Mouse (Mus musculus) bone marrow, adult 2 months (tissue): Measurements from ENCODE around the gene Aox3. TPM values are rescaled to one million over a fixed set of nuclear protein-coding genes. Genes with fewer than 3 reads are reported as not detected.

Experiments used
- H3K27ac ChIP-seq: fragments of 200-500 bp; 2 replicates; pipeline ENCODE4 v1.5.1; 2012; ENCODE audit warnings: low read depth, mild to moderate bottlenecking, control low read depth, inconsistent platforms, low read length; ENCODE audit not compliant: control insufficient read depth, poor library complexity, insufficient read depth
- H3K4me1 ChIP-seq: fragments of 200-500 bp; 2 replicates; pipeline ENCODE4 v1.6.1; 2011; ENCODE audit warnings: low read length; ENCODE audit not compliant: control insufficient read depth, insufficient read depth
- H3K4me3 ChIP-seq: fragments of 200-500 bp; replicated peaks from 2 replicates; pipeline ENCODE3; 2011; ENCODE audit warnings: mild to moderate bottlenecking, low read depth, low read length, control low read depth; ENCODE audit not compliant: control insufficient read depth
- CTCF ChIP-seq: fragments of 200-500 bp; IDR thresholded peaks from 2 replicates; pipeline ENCODE4 v1.5.1; 2011; ENCODE audit warnings: low read length, control low read depth; ENCODE audit not compliant: control insufficient read depth, insufficient read depth
- POLR2A ChIP-seq: fragments of 200-500 bp; IDR thresholded peaks from 2 replicates; pipeline ENCODE4 v1.6.1; 2011; ENCODE audit warnings: low read depth, mild to moderate bottlenecking, control low read depth, low read length, borderline replicate concordance; ENCODE audit not compliant: control insufficient read depth
- WGBS: fragments of 180-500 bp; shearing (Covaris S2); methylation state at CpG from one replicate; pipeline ENCODE4 v1.1.7; 2018; 5-methylcytosine and 5-hydroxymethylcytosine counted together
- polyA plus RNA-seq: library from polyadenylated mRNA; stranded (reverse); fragments of >200 nt; gene quantifications from 2 replicates; pipeline ENCODE4 v1.2.4, GENCODE M21; 2011; ENCODE audit warnings: low replicate concordance; ENCODE audit not compliant: missing spikeins, insufficient read depth, insufficient read length

The Aox3 gene
- polyA plus RNA-seq, 1 experiment: 1.5 TPM

DNA sequence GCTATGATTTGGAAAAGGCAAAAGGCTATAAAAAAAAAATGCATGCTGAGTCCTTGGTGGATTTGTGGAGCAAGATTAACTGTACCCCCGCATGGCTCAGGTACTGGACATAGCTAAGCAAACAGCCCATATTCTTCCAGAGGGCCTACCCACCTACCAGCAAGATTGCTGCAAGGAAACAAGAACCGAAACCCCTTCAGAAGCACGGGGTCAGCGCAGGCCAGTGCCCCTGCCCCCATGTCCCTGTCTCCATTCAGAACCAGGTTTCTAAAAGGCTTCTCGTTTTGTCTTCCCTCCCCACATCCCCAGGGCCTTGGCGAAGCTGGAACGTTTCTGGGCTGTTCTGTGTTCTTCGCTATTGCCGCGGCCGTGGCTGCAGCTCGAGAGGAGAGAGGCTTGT is 81.4 kb downstream of the Aox3 start:
- 85% methylated on average over 12 of the region's 12 CpGs for WGBS
- TF ChIP-seq POLR2A (no peak), CTCF (no peak)
- Histone ChIP-seq H3K4me3 (no peak overlapping the region), H3K4me1 (no peaks in the 10 kb centered on the region), H3K27ac (no peak overlapping the region)

DNA sequence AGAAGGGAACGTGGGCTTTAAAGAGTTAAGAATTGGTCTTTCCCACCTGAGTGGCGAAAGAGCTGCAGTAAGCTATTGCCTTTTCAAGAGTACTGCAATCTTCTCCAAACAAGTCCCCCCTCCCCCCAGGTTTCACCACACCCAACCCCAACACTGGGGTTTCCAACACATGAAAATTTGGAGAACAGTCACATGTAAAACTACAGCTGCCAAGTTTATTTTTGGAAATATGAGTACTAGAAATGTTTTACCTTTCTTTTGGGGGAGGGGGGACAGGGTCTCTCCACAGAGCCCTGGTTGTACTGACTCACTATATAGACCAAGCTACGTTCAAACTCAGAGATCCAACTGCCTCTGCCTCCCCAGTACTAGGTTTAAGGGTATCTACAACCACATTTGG is 82.1 kb downstream of the Aox3 start:
- no peaks in the 10 kb centered on the region for H3K4me1 ChIP-seq
- 39% methylated on average over 3 of the region's 3 CpGs for WGBS
- H3K4me3 ChIP-seq: no peak overlapping the region
- H3K27ac ChIP-seq: no peak overlapping the region
- TF ChIP-seq CTCF: no peak

DNA sequence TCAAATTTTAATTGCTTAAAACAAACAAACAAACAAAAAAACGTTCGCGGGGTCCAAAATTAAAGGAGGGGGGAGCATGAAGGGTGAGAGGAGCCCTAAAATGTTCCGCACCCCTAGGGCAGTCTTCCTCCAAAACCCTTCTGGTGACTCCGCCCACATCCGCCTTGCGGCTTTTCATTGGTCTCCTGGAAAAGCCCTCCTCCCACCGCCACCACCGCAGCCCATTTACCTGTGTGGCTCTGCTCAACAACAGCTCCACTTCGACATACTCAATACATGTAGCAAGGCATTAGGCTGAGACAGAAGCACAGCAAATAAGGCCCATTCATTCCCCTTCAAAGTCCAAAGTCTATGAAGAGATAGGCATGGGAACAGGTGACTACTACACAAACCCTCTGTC is 82.6 kb downstream of the Aox3 start:
- WGBS: 17% methylated on average over 10 of the region's 10 CpGs
- TF ChIP-seq CTCF (no peak), POLR2A (no peak)
- Histone ChIP-seq H3K4me1 (no peaks in the 10 kb centered on the region), H3K27ac (no peak overlapping the region), H3K4me3 (no peak overlapping the region)

DNA sequence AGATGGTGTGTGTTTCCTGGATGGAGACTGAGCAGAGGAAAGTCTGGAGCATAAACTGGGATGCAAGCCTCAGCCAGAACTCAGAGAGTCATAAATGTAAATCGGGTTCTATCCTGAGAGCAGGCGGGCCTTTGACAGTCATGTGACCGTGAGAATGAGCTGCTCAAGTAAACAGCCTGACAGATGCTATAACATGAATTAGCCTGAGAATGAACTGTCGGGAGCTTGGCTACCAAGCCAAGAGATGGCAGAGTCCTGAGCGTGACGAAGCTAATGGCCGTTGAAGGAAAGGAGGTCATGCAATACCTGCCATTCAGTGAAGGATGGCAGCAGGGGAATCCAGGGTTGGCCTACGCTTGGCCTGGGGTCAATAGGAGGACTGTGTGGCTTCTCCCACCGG is 84.1 kb downstream of the Aox3 start:
- TF ChIP-seq POLR2A (no peak), CTCF (no peak)
- Histone ChIP-seq H3K27ac (no peak overlapping the region), H3K4me3 (no peak overlapping the region), H3K4me1 (no peaks in the 10 kb centered on the region)
- WGBS: 84% methylated on average over 9 of the region's 9 CpGs

DNA sequence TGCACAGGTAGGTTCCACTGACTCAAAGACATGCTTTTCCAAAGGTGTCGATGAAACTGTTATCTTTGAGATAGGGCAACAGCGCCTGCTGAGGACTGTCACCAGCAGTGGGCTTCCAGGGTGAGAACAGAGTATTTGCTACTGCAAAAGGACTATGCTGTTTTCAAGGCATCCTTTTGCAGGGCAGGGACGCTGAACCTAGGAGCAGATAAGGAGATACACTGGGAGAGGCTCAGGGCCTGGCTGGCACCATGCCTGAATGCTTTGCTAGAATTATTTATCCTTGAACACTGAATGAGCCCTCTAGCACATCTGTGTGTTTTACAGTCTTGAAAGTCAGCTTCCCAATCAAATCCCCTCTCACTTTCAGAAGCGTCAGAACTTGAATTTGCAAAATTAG is 85.5 kb downstream of the Aox3 start:
- Histone ChIP-seq H3K4me3 (no peak overlapping the region), H3K4me1 (no peaks in the 10 kb centered on the region), H3K27ac (no peak overlapping the region)
- 79% methylated on average over 4 of the region's 4 CpGs for WGBS
- TF ChIP-seq POLR2A: no peak
- TF ChIP-seq CTCF: no peak

DNA sequence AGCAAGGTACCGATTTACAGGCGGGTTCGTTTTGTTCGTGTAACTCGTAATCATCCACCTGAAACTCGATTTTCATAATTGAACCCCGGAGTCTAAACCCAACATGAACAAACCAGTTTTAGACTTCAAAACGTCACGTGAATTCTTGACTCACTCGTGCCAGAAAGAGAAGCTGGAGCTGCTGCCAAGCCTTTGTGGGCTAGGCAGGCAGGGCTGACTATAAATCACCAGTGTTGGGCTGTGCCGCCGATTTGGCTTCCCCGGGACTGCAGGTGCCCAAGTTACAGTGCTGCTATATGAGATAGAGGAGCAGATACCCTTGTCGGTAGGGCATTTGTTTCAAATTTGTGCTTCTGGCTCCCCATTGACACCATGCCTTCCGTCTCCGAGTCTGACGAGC is 97.3 kb downstream of the Aox3 start, which contains the start of gene Aox4:
TSS of gene Aox4 (plus strand) at position 195 of the 400 bp plus-strand sequence.
- no peaks in the 10 kb centered on the region; the same call in 1 of the 2 replicates for H3K4me1 ChIP-seq
- WGBS: 6% methylated on average over 17 of the region's 17 CpGs
- no peak within 1 kb of the TSS for H3K27ac ChIP-seq
- no peak within 1 kb of the TSS for H3K4me3 ChIP-seq
- TF ChIP-seq POLR2A (no peak), CTCF (no peak)

DNA sequence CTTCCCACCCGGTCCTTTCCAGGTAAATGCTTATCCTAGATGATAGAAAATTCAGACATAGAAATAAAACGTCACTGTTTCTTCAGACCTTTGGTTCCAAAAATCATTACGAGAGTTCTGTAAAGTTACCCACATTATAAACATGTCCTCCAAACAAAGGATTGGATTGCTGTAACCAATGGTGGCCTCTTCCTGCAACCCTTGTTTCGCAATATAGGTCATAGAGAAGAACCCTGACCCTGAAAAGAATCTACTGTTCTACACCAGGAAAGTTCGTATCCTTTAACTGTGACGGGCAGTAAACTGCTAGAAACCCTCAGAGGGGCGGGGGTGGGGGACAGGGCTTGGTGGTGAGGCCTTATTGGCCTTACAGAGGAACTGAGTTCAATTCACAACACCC is 99.9 kb downstream of the Aox3 start:
- Histone ChIP-seq H3K27ac (no peak overlapping the region), H3K4me3 (no peak overlapping the region), H3K4me1 (no peaks in the 10 kb centered on the region; the same call in 1 of the 2 replicates)
- TF ChIP-seq POLR2A: no peak
- no peak for TF ChIP-seq CTCF
- 54% methylated on average over 7 of the region's 7 CpGs for WGBS

DNA sequence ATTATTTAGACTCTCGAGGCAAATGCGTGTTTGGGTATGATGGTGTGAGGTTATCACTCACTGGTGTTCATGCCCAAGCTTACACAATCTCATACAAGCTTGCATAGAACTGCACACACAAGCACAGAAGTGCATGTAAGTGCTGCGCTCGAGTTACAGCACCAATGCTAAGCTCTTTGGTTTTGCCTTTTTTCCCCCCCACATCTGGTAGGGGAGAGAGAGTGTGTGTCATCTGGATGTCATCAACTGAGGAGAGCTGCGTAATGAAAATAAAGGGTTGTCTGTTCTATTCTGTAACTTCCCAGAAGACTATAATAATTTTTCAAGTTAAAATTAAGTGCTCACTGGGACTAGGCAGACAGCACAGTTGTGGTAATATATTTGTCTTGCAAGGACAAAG is 100.9 kb downstream of the Aox3 start:
- Histone ChIP-seq H3K4me1 (no peaks in the 10 kb centered on the region; the same call in 1 of the 2 replicates), H3K4me3 (no peak overlapping the region), H3K27ac (no peak overlapping the region)
- no peak for TF ChIP-seq CTCF
- 84% methylated on average over 5 of the region's 5 CpGs for WGBS

DNA sequence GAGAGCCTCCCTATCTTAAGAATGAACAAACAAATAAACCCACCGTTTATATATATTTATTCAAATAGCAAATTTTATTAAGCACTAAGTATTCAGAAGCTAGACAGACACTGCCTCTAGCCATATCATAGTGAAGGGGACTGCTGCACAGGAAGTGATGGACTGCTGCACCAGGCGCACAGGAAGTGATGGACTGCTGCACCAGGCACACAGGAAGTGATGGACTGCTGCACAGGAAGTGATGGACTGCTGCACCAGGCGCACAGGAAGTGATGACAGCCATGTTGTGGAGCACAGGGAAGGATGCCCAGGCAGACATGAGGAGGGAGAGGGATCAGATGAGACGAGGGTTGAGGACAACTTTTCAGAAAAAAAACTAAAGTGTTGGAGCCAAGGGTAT is 102.4 kb downstream of the Aox3 start:
- no peak overlapping the region for H3K4me3 ChIP-seq
- TF ChIP-seq POLR2A (no peak), CTCF (no peak)
- 68% methylated on average over 4 of the region's 4 CpGs for WGBS
- no peak overlapping the region for H3K27ac ChIP-seq
- no peaks in the 10 kb centered on the region; the same call in 1 of the 2 replicates for H3K4me1 ChIP-seq
